8 mouse cellular contexts compared by ENCODE assay signal in the genomic region with DNA sequence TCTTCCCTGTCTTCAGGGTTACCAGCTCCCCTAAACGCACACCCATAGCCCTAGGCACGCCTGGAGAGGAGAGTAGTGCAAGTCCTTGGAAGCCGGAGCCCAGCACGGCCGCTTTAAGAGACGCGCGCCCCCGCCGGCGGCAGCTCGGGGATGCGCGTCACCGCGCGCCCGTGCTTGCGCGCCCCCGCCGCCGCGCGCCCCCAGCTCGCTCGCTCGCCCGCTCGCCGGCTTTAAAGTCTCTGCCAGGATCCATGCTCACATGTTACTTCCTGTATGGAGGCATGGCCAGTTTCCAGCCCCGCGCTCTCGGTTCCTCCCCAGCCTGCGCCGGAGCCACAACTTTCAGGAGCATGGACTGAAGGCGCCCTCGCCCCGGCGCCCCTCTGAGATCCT. TPM values are rescaled to one million over a fixed set of nuclear protein-coding genes. Genes with fewer than 3 reads are reported as not detected.
DNase-seq lines count a peak whose midpoint lies in the region; ATAC-seq and TF ChIP-seq lines count a peak whose summit lies in the region.

A gene (plus strand): TSS at position 260 of the 393 bp plus-strand sequence.

- peak within 1 kb of the TSS; percentile 64 for H3K4me2 ChIP-seq in liver, embryonic 15.5 days

- no peak for DNase-seq in Patski (ENCODE audit: low read depth, low spot score)
- DNase-seq in cerebellum, adult 9-11 months, result peak; percentile 92
- DNase-seq in frontal cortex, adult 2 months (ENCODE audit: extremely low spot score in 1 of 2, low spot score in 1 of 2), result peak; percentile 64 to 91
- DNase-seq in heart, postnatal 36 days, result peak; percentile 86 to 89
- peak; percentile 76 to 93 for DNase-seq in layer of hippocampus, adult 18-20 months (ENCODE audit: low spot score in 2 of 2)
- peak; percentile 89 for DNase-seq in yolk sac, embryonic 10.5 days (ENCODE audit: low spot score)

- no peaks in the 10 kb centered on the region for H3K9me3 ChIP-seq in liver, embryonic 15.5 days (replicated peaks)

- peak; percentile 61 for ATAC-seq in Patski
- peak; percentile 72 for ATAC-seq in liver, embryonic 15.5 days (ENCODE audit: insufficient read depth)

- no peaks in the 10 kb centered on the region for H3K27me3 ChIP-seq in Patski
- H3K27me3 ChIP-seq in liver, embryonic 15.5 days, result peaks cover 63% of the 10 kb centered on the region

- peak within 1 kb of the TSS; percentile 45 for H3K9ac ChIP-seq in liver, embryonic 15.5 days

- in situ Hi-C loops in Patski (cut with MboI; ENCODE audit: low pct_unique_long_range_greater_than_20kb), result loop anchor here (10.0 kb wide), 2 partner anchors 112 to 382 kb away; no protein-coding TSS in a partner anchor

- POLR2A ChIA-PET in Patski (lab: Charles Lee), result no interaction called here

- H3K36me3 ChIP-seq in liver, embryonic 15.5 days (replicated peaks), result no peaks in the 10 kb centered on the region

- H3K27ac ChIP-seq in liver, embryonic 15.5 days (replicated peaks), result peak within 1 kb of the TSS; percentile 64
- H3K27ac ChIP-seq in olfactory bulb, adult 2 months (ENCODE audit: insufficient read depth, low read depth, low read length), result peak within 1 kb of the TSS; percentile 94

- under 1% methylated on average over 39 of the region's 40 CpGs for WGBS in liver, embryonic 15.5 days (ENCODE audit: insufficient replicate concordance)
- 1% methylated on average over 40 of the region's 40 CpGs for WGBS in olfactory bulb, adult 2 months

- H3K4me1 ChIP-seq in liver, embryonic 15.5 days (replicated peaks), result peaks cover 3% of the 10 kb centered on the region; the same call in 1 of the 2 replicates
- peaks cover 4% of the 10 kb centered on the region; the same call in 1 of the 2 replicates for H3K4me1 ChIP-seq in olfactory bulb, adult 2 months (ENCODE audit: control insufficient read depth, insufficient read depth, low read length)

- peak; percentile 81 for TF ChIP-seq POLR2A in olfactory bulb, adult 2 months (IDR thresholded peaks at IDR 0.05; ENCODE audit: insufficient read depth, low read depth, low read length)

- CTCF ChIA-PET in Patski (lab: Charles Lee), result interaction anchor here (1.1 kb wide), 1 partner anchor 21 kb away, joined by 3 read pairs; no protein-coding TSS in a partner anchor

- intact Hi-C loops in heart, postnatal 36 days (cut with DNase I), result loop anchor here (5.0 to 10.0 kb wide), 3 partner anchors 314 to 388 kb away; a partner anchor contains a TSS

- TF ChIP-seq CTCF in Patski (IDR thresholded peaks at IDR 0.05), result no peak
- TF ChIP-seq CTCF in olfactory bulb, adult 2 months (IDR thresholded peaks at IDR 0.05; ENCODE audit: insufficient read depth, low read depth, low read length), result no peak

- peak within 1 kb of the TSS; percentile 55 for H3K4me3 ChIP-seq in liver, embryonic 15.5 days (replicated peaks)
- peak within 1 kb of the TSS; percentile 77 for H3K4me3 ChIP-seq in olfactory bulb, adult 2 months (ENCODE audit: insufficient read depth, low read depth, low read length)

RNA-seq across cellular contexts. Expression of the gene that starts here (rescaled TPM):
- polyA plus RNA-seq in Patski (2021), result 40.1 TPM
- 28.2 and 37.9 TPM in 2 replicates for polyA plus RNA-seq in frontal cortex, adult 2 months (2012; rRNA removed)
- total RNA-seq in heart, postnatal 36 days (2021), result 10 to 100 TPM; 51.9 to 66.2 TPM
- total RNA-seq in layer of hippocampus, adult 18-20 months (2021), result 100 to 1,000 TPM; 100 to 102 TPM
- 1.3 and 3.0 TPM in 2 replicates for polyA plus RNA-seq in liver, embryonic 15.5 days (2015; fragmentation: Nextera tagmentation; extraction: Ambion mirVana)
- polyA plus RNA-seq in olfactory bulb, adult 2 months (2012; ENCODE audit: insufficient read depth, insufficient read length, low replicate concordance, missing spikeins), result not detected in 2 replicates
